Mouse (Mus musculus): ENCODE results near the gene Fabp6.

DNA sequence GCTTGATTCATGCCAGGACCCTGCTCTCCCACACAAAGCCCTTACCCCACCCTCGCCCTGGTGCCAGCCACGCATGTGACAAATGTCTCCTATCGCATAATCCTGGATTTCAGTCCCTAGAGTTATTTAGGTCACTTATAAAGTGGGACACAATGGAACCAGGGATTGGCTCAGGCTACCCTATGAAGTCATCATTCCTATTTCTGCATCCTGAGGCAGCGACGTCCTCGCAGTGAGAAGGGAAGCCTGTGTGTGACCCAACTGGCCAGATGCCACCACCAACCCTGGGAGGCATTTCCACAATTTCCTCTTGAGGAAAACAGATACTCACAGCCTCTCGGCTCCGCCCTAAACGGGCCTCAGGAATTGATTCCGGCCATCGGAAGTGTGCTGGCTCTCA is 31.7 kb downstream of the Fabp6 start:
- TF ChIP-seq CTCF (IDR thresholded peaks at IDR 0.05; ENCODE audit: insufficient read depth, low read depth, low read length) (no peak), POLR2A (IDR thresholded peaks at IDR 0.05; ENCODE audit: insufficient read depth, low read depth, low read length) (no peak)
